Comparison of ENCODE assay signal across 15 mouse cellular contexts in the genomic region with DNA sequence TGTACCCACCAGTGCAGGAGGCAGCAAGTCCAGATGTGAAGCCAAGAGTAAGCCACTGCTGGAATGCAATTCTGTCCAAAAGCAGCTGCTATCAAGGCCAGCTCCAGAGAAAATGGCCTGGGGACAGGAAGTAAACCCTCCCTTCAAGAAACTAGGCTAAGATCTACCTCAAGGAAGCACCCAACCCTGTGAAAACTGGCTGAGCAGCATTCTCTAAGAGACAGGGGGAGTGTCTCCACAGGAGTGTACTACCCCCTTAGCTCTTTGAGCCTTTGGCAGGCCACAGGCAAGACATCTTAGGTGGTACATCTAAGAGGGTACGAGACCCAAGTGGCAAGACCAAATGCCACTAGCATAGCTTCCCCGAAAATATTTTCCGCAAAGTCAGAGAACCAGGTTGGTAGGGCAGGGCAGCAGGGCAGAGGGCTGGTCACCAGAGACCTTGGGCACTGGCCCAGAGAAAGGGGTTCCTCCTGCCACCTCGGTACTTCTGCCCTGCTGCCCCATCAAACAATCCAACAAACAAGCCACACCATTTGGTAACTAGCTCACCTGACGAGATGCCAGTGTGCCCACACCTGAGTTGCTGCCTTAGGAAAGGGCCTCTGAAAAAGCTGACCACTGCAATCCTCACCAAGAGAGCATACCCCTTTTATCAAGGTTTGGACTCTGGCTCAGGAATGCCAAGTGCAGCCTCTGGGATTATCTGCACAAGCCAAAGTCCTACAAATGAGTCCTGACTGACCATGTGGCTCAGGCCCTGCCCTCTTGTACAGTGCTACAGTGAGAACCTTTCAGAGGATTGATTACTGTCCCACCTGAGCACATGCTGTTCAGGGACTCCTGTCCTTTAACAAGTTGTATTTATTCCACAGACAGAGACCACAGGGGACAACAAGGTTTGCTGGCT. TPM values are rescaled to one million over a fixed set of nuclear protein-coding genes. Genes with fewer than 3 reads are reported as not detected.
DNase-seq lines count a peak whose midpoint lies in the region; ATAC-seq and TF ChIP-seq lines count a peak whose summit lies in the region.
"Had no signal": no experiment of that assay in that cellular context is flagged by ENCODE, and none has a peak within 500 bp of the region (broad histone marks: within the 10 kb centered on the region; RNA-seq: fewer than 3 reads in every experiment).

No protein-coding gene starts in this region.

- H3K79me2 ChIP-seq in liver, adult 2 months (ENCODE audit: control insufficient read depth, insufficient read depth, low read length) = peaks cover 51% of the 10 kb centered on the region

- peak; percentile 86 for DNase-seq in liver, adult 2 months (ENCODE audit: extremely low read depth, low read depth, low spot score)
- DNase-seq in liver, embryonic 11.5 days (ENCODE audit: low spot score) = no peak
- no peak for DNase-seq in frontal cortex, adult 2 months (ENCODE audit: extremely low spot score in 1 of 2, low spot score in 1 of 2)
- no peak for DNase-seq in midbrain, embryonic 11.5 days (ENCODE audit: low spot score, missing footprints)
- DNase-seq: lung, postnatal 4 days had no signal

- peaks cover 22% of the 10 kb centered on the region for H3K4me1 ChIP-seq in liver, adult 2 months (ENCODE audit: control insufficient read depth, insufficient read depth, low read length)
- H3K4me1 ChIP-seq in liver, embryonic 11.5 days (replicated peaks; ENCODE audit: control insufficient read depth, insufficient read depth, low read length) = peaks cover 26% of the 10 kb centered on the region
- peaks cover 47% of the 10 kb centered on the region for H3K4me1 ChIP-seq in embryonic facial prominence, embryonic 15.5 days
- H3K4me1 ChIP-seq in kidney, embryonic 15.5 days = peaks cover 26% of the 10 kb centered on the region
- H3K4me1 ChIP-seq in stomach, embryonic 15.5 days = peaks cover 19% of the 10 kb centered on the region
- H3K4me1 ChIP-seq in midbrain, embryonic 11.5 days (ENCODE audit: control insufficient read depth, insufficient read depth, low read length) = peaks cover 10% of the 10 kb centered on the region

- H3K36me3 ChIP-seq in liver, adult 2 months (ENCODE audit: control insufficient read depth, insufficient read depth, low read length) = no peaks in the 10 kb centered on the region
- H3K36me3 ChIP-seq in liver, embryonic 11.5 days (ENCODE audit: control insufficient read depth, insufficient read depth, low read length) = no peaks in the 10 kb centered on the region
- H3K36me3 ChIP-seq in embryonic facial prominence, embryonic 15.5 days = 0 out of 2 replicates have a peak, but pooled peaks cover 4% of the 10 kb centered on the region
- peaks cover 4% of the 10 kb centered on the region; the same call in 1 of the 2 replicates for H3K36me3 ChIP-seq in kidney, embryonic 15.5 days
- no peaks in the 10 kb centered on the region for H3K36me3 ChIP-seq in stomach, embryonic 15.5 days
- no peaks in the 10 kb centered on the region for H3K36me3 ChIP-seq in midbrain, embryonic 11.5 days (ENCODE audit: control insufficient read depth, insufficient read depth, low read length)

- 30% methylated on average over 5 of the region's 5 CpGs for WGBS in liver, adult 2 months
- 84% methylated on average over 5 of the region's 5 CpGs for WGBS in liver, embryonic 11.5 days
- 70% methylated on average over 5 of the region's 5 CpGs for WGBS in embryonic facial prominence, embryonic 15.5 days
- 84% methylated on average over 5 of the region's 5 CpGs for WGBS in kidney, embryonic 15.5 days
- 84% methylated on average over 5 of the region's 5 CpGs for WGBS in stomach, embryonic 15.5 days
- whole genome bisulfite sequencing in midbrain, embryonic 11.5 days = 94% methylated on average over 5 of the region's 5 CpGs

- H3K9me3 ChIP-seq in liver, embryonic 11.5 days (ENCODE audit: control insufficient read depth, low read length) = no peaks in the 10 kb centered on the region
- no peaks in the 10 kb centered on the region for H3K9me3 ChIP-seq in embryonic facial prominence, embryonic 15.5 days (replicated peaks)
- no peaks in the 10 kb centered on the region for H3K9me3 ChIP-seq in kidney, embryonic 15.5 days (replicated peaks)
- H3K9me3 ChIP-seq in stomach, embryonic 15.5 days = no peaks in the 10 kb centered on the region
- no peaks in the 10 kb centered on the region for H3K9me3 ChIP-seq in midbrain, embryonic 11.5 days (ENCODE audit: control insufficient read depth, low read length)
- H3K9me3 ChIP-seq: forebrain, embryonic 10.5 days had no signal

- H3K27ac ChIP-seq in liver, adult 2 months (replicated peaks; ENCODE audit: insufficient read depth, low read depth, low read length) = peak overlapping the region; percentile 37
- no peak overlapping the region for H3K27ac ChIP-seq in liver, embryonic 11.5 days (ENCODE audit: low read depth, low read length)
- 0 out of 2 replicates have a peak overlapping the region, but pooled peaks have one; percentile 2 for H3K27ac ChIP-seq in embryonic facial prominence, embryonic 15.5 days (replicated peaks)
- peak overlapping the region; percentile 28; the same call in 1 of the 2 replicates for H3K27ac ChIP-seq in kidney, embryonic 15.5 days
- H3K27ac ChIP-seq in stomach, embryonic 15.5 days = peak overlapping the region; percentile 44; the same call in 1 of the 2 replicates
- H3K27ac ChIP-seq in midbrain, embryonic 11.5 days (ENCODE audit: low read depth, low read length) = no peak overlapping the region
- H3K27ac ChIP-seq: forebrain, embryonic 10.5 days had no signal

- H3K9ac ChIP-seq in liver, adult 2 months (ENCODE audit: low read depth, low read length) = no peak overlapping the region
- H3K9ac ChIP-seq in liver, embryonic 11.5 days (ENCODE audit: low read depth, low read length) = no peak overlapping the region
- no peak overlapping the region for H3K9ac ChIP-seq in embryonic facial prominence, embryonic 15.5 days
- 0 out of 2 replicates have a peak overlapping the region, but pooled peaks have one; percentile 11 for H3K9ac ChIP-seq in kidney, embryonic 15.5 days
- no peak overlapping the region for H3K9ac ChIP-seq in stomach, embryonic 15.5 days
- no peak overlapping the region for H3K9ac ChIP-seq in midbrain, embryonic 11.5 days (ENCODE audit: low read length)

- no peak overlapping the region for H3K4me3 ChIP-seq in liver, adult 2 months (ENCODE audit: insufficient read depth, low read depth, low read length)
- H3K4me3 ChIP-seq in liver, embryonic 11.5 days (ENCODE audit: low read depth, low read length) = no peak overlapping the region
- H3K4me3 ChIP-seq in embryonic facial prominence, embryonic 15.5 days (replicated peaks) = no peak overlapping the region
- no peak overlapping the region for H3K4me3 ChIP-seq in kidney, embryonic 15.5 days (replicated peaks)
- H3K4me3 ChIP-seq in stomach, embryonic 15.5 days (replicated peaks) = no peak overlapping the region
- H3K4me3 ChIP-seq in midbrain, embryonic 11.5 days (ENCODE audit: low read depth, low read length) = no peak overlapping the region
- H3K4me3 ChIP-seq: forebrain, embryonic 10.5 days had no signal

- H3K27me3 ChIP-seq in liver, adult 2 months (ENCODE audit: control insufficient read depth, insufficient read depth, low read length) = no peaks in the 10 kb centered on the region
- H3K27me3 ChIP-seq in liver, embryonic 11.5 days (replicated peaks; ENCODE audit: control insufficient read depth, insufficient read depth, low read length) = no peaks in the 10 kb centered on the region
- H3K27me3 ChIP-seq in embryonic facial prominence, embryonic 15.5 days = no peaks in the 10 kb centered on the region
- no peaks in the 10 kb centered on the region for H3K27me3 ChIP-seq in kidney, embryonic 15.5 days
- H3K27me3 ChIP-seq in stomach, embryonic 15.5 days (replicated peaks) = no peaks in the 10 kb centered on the region
- H3K27me3 ChIP-seq in midbrain, embryonic 11.5 days (ENCODE audit: control insufficient read depth, insufficient read depth, low read length) = no peaks in the 10 kb centered on the region

- TF ChIP-seq POLR2A in liver, adult 2 months (IDR thresholded peaks at IDR 0.05; ENCODE audit: extremely low read depth, insufficient read depth, low read length) = no peak

- no peak for ATAC-seq in liver, embryonic 11.5 days (replicated peaks; ENCODE audit: low FRiP score)
- no peak for ATAC-seq in embryonic facial prominence, embryonic 15.5 days (ENCODE audit: insufficient number of reproducible peaks, low FRiP score, low TSS enrichment, low read depth)
- ATAC-seq in kidney, embryonic 15.5 days (replicated peaks; ENCODE audit: low FRiP score) = no peak
- ATAC-seq in stomach, embryonic 15.5 days (ENCODE audit: insufficient read depth, low FRiP score, low read depth) = no peak
- ATAC-seq in midbrain, embryonic 11.5 days (ENCODE audit: low FRiP score) = no peak
- ATAC-seq: inflammation-experienced regulatory T-cells, adult 6 months had no signal

- no peak for TF ChIP-seq CTCF in liver, adult 2 months (IDR thresholded peaks at IDR 0.05; ENCODE audit: low read depth, low read length)

- H3K4me2 ChIP-seq in liver, embryonic 11.5 days = no peak overlapping the region
- no peak overlapping the region for H3K4me2 ChIP-seq in embryonic facial prominence, embryonic 15.5 days (replicated peaks)
- no peak overlapping the region for H3K4me2 ChIP-seq in kidney, embryonic 15.5 days
- H3K4me2 ChIP-seq in stomach, embryonic 15.5 days = peak overlapping the region; percentile 23; the same call in 1 of the 2 replicates
- no peak overlapping the region for H3K4me2 ChIP-seq in midbrain, embryonic 11.5 days

RNA-seq across cellular contexts. Expression of a gene that starts 5.5 kb away (rescaled TPM):
- total RNA-seq in liver, adult 2 months (2014; rRNA removed) = 1.8 and 3.0 TPM in 2 replicates
- 16.8 and 23.3 TPM in 2 replicates for polyA plus RNA-seq in liver, adult 2 months (2012; rRNA removed)
- 23.0 and 27.4 TPM in 2 replicates for polyA plus RNA-seq in liver, embryonic 11.5 days (2014; fragmentation: Nextera tagmentation; extraction: Ambion mirVana)
- 24.5 and 29.8 TPM in 2 replicates for polyA plus RNA-seq in embryonic facial prominence, embryonic 15.5 days (2015; fragmentation: Nextera tagmentation; extraction: Ambion mirVana)
- polyA plus RNA-seq in kidney, embryonic 15.5 days (2015; fragmentation: Nextera tagmentation; extraction: Ambion mirVana) = 22.7 and 31.6 TPM in 2 replicates
- 20.4 and 22.8 TPM in 2 replicates for polyA plus RNA-seq in stomach, embryonic 15.5 days (2015; fragmentation: Nextera tagmentation; extraction: Ambion mirVana)
- polyA plus RNA-seq in frontal cortex, adult 2 months (2012; rRNA removed) = 48.5 and 52.9 TPM in 2 replicates
- polyA plus RNA-seq in midbrain, embryonic 11.5 days (2014; fragmentation: Nextera tagmentation; extraction: Ambion mirVana) = 19.0 and 21.5 TPM in 2 replicates

RNA-seq across cellular contexts. Expression of a gene that starts 27.7 kb away (rescaled TPM):
- not detected in 2 replicates for total RNA-seq in liver, adult 2 months (2014; rRNA removed)
- polyA plus RNA-seq in liver, adult 2 months (2012; rRNA removed) = not detected in 2 replicates
- 0.68 and 0.85 TPM in 2 replicates for polyA plus RNA-seq in liver, embryonic 11.5 days (2014; fragmentation: Nextera tagmentation; extraction: Ambion mirVana)
- 0.24 and 0.28 TPM in 2 replicates for polyA plus RNA-seq in embryonic facial prominence, embryonic 15.5 days (2015; fragmentation: Nextera tagmentation; extraction: Ambion mirVana)
- polyA plus RNA-seq in kidney, embryonic 15.5 days (2015; fragmentation: Nextera tagmentation; extraction: Ambion mirVana) = 5.4 and 5.7 TPM in 2 replicates
- polyA plus RNA-seq in stomach, embryonic 15.5 days (2015; fragmentation: Nextera tagmentation; extraction: Ambion mirVana) = 0.24 and 0.52 TPM in 2 replicates
- polyA plus RNA-seq in frontal cortex, adult 2 months (2012; rRNA removed) = 0.40 and 0.54 TPM in 2 replicates
- not detected in 2 replicates for polyA plus RNA-seq in midbrain, embryonic 11.5 days (2014; fragmentation: Nextera tagmentation; extraction: Ambion mirVana)
- total RNA-seq: gastrocnemius, postnatal 10 days; left cerebral cortex, postnatal 10 days; monocyte, adult 5-6 weeks had no signal
- polyA plus RNA-seq: heart, embryonic 16.5 days; inflammation-experienced regulatory T-cells, adult 6 months; thymus, postnatal 0 days had no signal

RNA-seq across cellular contexts. Expression of a gene that starts 35.3 kb away (rescaled TPM):
- 1.2 TPM in 1 of 2 replicates, not detected in the other for total RNA-seq in liver, adult 2 months (2014; rRNA removed)
- polyA plus RNA-seq in liver, adult 2 months (2012; rRNA removed) = 0.04 TPM in 1 of 2 replicates, not detected in the other
- polyA plus RNA-seq in liver, embryonic 11.5 days (2014; fragmentation: Nextera tagmentation; extraction: Ambion mirVana) = 0.85 and 1.4 TPM in 2 replicates
- 2.7 and 5.8 TPM in 2 replicates for polyA plus RNA-seq in embryonic facial prominence, embryonic 15.5 days (2015; fragmentation: Nextera tagmentation; extraction: Ambion mirVana)
- polyA plus RNA-seq in kidney, embryonic 15.5 days (2015; fragmentation: Nextera tagmentation; extraction: Ambion mirVana) = 1.5 TPM in 2 replicates
- polyA plus RNA-seq in stomach, embryonic 15.5 days (2015; fragmentation: Nextera tagmentation; extraction: Ambion mirVana) = 0.30 TPM in 1 of 2 replicates, not detected in the other
- polyA plus RNA-seq in frontal cortex, adult 2 months (2012; rRNA removed) = 0.30 and 1.0 TPM in 2 replicates
- 0.37 TPM in 1 of 2 replicates, not detected in the other for polyA plus RNA-seq in midbrain, embryonic 11.5 days (2014; fragmentation: Nextera tagmentation; extraction: Ambion mirVana)
- total RNA-seq: gastrocnemius, postnatal 10 days; left cerebral cortex, postnatal 10 days; monocyte, adult 5-6 weeks had no signal
- polyA plus RNA-seq: inflammation-experienced regulatory T-cells, adult 6 months had no signal

RNA-seq across cellular contexts. Expression of a gene that starts 35.3 kb away (rescaled TPM):
- 11.5 and 16.0 TPM in 2 replicates for total RNA-seq in liver, adult 2 months (2014; rRNA removed)
- 51.6 and 52.5 TPM in 2 replicates for polyA plus RNA-seq in liver, adult 2 months (2012; rRNA removed)
- polyA plus RNA-seq in liver, embryonic 11.5 days (2014; fragmentation: Nextera tagmentation; extraction: Ambion mirVana) = 137 and 139 TPM in 2 replicates
- 51.1 and 58.4 TPM in 2 replicates for polyA plus RNA-seq in embryonic facial prominence, embryonic 15.5 days (2015; fragmentation: Nextera tagmentation; extraction: Ambion mirVana)
- polyA plus RNA-seq in kidney, embryonic 15.5 days (2015; fragmentation: Nextera tagmentation; extraction: Ambion mirVana) = 72.2 and 76.4 TPM in 2 replicates
- polyA plus RNA-seq in stomach, embryonic 15.5 days (2015; fragmentation: Nextera tagmentation; extraction: Ambion mirVana) = 60.7 and 60.8 TPM in 2 replicates
- 141 and 146 TPM in 2 replicates for polyA plus RNA-seq in frontal cortex, adult 2 months (2012; rRNA removed)
- polyA plus RNA-seq in midbrain, embryonic 11.5 days (2014; fragmentation: Nextera tagmentation; extraction: Ambion mirVana) = 47.2 and 50.9 TPM in 2 replicates

Comparison
In these comparisons a context has a peak if more than half of its experiments do, and no peak if none do; other contexts are left out.
1. H3K27ac ChIP-seq: peak in liver, adult 2 months (single experiment), embryonic facial prominence, embryonic 15.5 days (single experiment), kidney, embryonic 15.5 days (single experiment) and stomach, embryonic 15.5 days (single experiment); none in liver, embryonic 11.5 days (single experiment) and midbrain, embryonic 11.5 days (single experiment).